Comparison of ENCODE assay signal across 11 mouse cellular contexts in the genomic region with DNA sequence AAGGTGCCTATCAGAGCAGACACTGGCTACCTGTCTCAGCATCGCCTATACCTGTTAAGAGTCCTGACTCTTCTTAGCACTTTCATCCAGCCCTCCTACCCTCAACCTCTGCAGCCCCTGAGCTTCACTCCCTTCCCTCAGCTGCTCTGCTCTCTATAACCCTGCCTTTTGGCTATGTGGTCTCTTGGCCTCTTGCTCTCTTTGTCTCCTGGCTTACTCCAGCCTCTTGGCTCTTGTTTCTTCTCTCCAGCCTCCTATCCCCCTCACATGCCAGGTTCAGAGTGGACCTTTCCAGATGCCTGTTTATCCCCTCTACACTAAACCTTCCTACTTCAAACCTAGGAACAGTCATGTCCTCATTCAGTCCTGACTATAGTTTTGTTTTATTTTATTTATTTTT. TPM values are rescaled to one million over a fixed set of nuclear protein-coding genes. Genes with fewer than 3 reads are reported as not detected.
DNase-seq lines count a peak whose midpoint lies in the region; ATAC-seq and TF ChIP-seq lines count a peak whose summit lies in the region.
"Had no signal": no experiment of that assay in that cellular context is flagged by ENCODE, and none has a peak within 500 bp of the region (broad histone marks: within the 10 kb centered on the region; RNA-seq: fewer than 3 reads in every experiment).

No protein-coding gene starts in this region.

- no peaks in the 10 kb centered on the region for H3K27me3 ChIP-seq in heart, embryonic 15.5 days
- H3K27me3 ChIP-seq in CH12.LX (replicated peaks) (peaks cover 10% of the 10 kb centered on the region), G1E (ENCODE audit: insufficient read depth, low read length) (no peaks in the 10 kb centered on the region)
- peaks cover 5% of the 10 kb centered on the region; the same call in 1 of the 2 replicates for H3K27me3 ChIP-seq in liver, embryonic 13.5 days

- H3K9ac ChIP-seq in heart, embryonic 15.5 days, result peak overlapping the region; percentile 23; the same call in 1 of the 2 replicates
- no peak overlapping the region for H3K9ac ChIP-seq in CH12.LX (ENCODE audit: insufficient read depth, low read depth)
- peak overlapping the region; percentile 12; the same call in 1 of the 2 replicates for H3K9ac ChIP-seq in liver, embryonic 13.5 days

- peaks cover 38% of the 10 kb centered on the region for H3K4me1 ChIP-seq in heart, embryonic 15.5 days (replicated peaks)
- H3K4me1 ChIP-seq in CH12.LX (ENCODE audit: control insufficient read depth in 1 of 2, insufficient read depth in 2 of 2), result peaks cover 6 to 49% of the 10 kb centered on the region in 2 experiments; a peak in 3 of 4 replicates
- peaks cover 46% of the 10 kb centered on the region for H3K4me1 ChIP-seq in G1E (ENCODE audit: insufficient read depth, low read depth, low read length)
- peaks cover 50% of the 10 kb centered on the region for H3K4me1 ChIP-seq in liver, embryonic 13.5 days (replicated peaks)

- in situ Hi-C loops in CH12.LX (cut with MboI; ENCODE audit: low pct_ligation_motif_present, low pct_unique_long_range_greater_than_20kb, low sequenced_read_pairs), result no loop called here

- no peak for TF ChIP-seq POLR2A in CH12.LX (IDR thresholded peaks at IDR 0.05; ENCODE audit: low read depth, low read length)

- peak overlapping the region; percentile 6 for H3K4me3 ChIP-seq in heart, embryonic 15.5 days
- H3K4me3 ChIP-seq in CH12.LX (replicated peaks in 1 of 3; ENCODE audit: low read depth in 2 of 3, low read length in 2 of 3, poor library complexity in 1 of 3) (no peak overlapping the region), G1E (ENCODE audit: low read depth, low read length) (peak overlapping the region; percentile 49; the same call in 1 of the 2 replicates)
- H3K4me3 ChIP-seq in liver, embryonic 13.5 days (replicated peaks), result 0 out of 2 replicates have a peak overlapping the region, but pooled peaks have one; percentile 99

- peak overlapping the region; percentile 1; the same call in 1 of the 2 replicates for H3K27ac ChIP-seq in heart, embryonic 15.5 days
- no peak overlapping the region for H3K27ac ChIP-seq in CH12.LX (ENCODE audit: insufficient read depth, low read depth)
- peak overlapping the region; percentile 27 for H3K27ac ChIP-seq in liver, embryonic 13.5 days

- ATAC-seq in heart, embryonic 15.5 days (replicated peaks; ENCODE audit: insufficient number of reproducible peaks, insufficient read depth, low FRiP score, low read depth), result no peak
- ATAC-seq in G1E (ENCODE audit: extremely low read depth, insufficient number of reproducible peaks, low FRiP score, poor library complexity, severe bottlenecking), result no peak
- ATAC-seq in liver, embryonic 13.5 days (ENCODE audit: low read depth), result no peak

- H3K9me3 ChIP-seq in heart, embryonic 15.5 days (replicated peaks), result no peaks in the 10 kb centered on the region
- H3K9me3 ChIP-seq in CH12.LX (replicated peaks; ENCODE audit: low read length) (no peaks in the 10 kb centered on the region), G1E (replicated peaks) (no peaks in the 10 kb centered on the region)
- no peaks in the 10 kb centered on the region for H3K9me3 ChIP-seq in liver, embryonic 13.5 days (replicated peaks)

- peak overlapping the region; percentile 79 for H3K4me2 ChIP-seq in heart, embryonic 15.5 days
- H3K4me2 ChIP-seq in CH12.LX (ENCODE audit: insufficient read depth, low read depth, poor library complexity, severe bottlenecking), result no peak overlapping the region
- H3K4me2 ChIP-seq in liver, embryonic 13.5 days, result peak overlapping the region; percentile 36

- TF ChIP-seq CTCF in CH12.LX (conservative IDR thresholded peaks at IDR 0.05 in 1 of 2, IDR thresholded peaks at IDR 0.05 in 1 of 2; ENCODE audit: low read depth in 2 of 2, low read length in 2 of 2) (no peak), G1E (IDR thresholded peaks at IDR 0.05; ENCODE audit: low read depth, low read length) (no peak)

- H3K79me2 ChIP-seq in CH12.LX (replicated peaks; ENCODE audit: control insufficient read depth, extremely low read depth, insufficient read depth, poor library complexity, severe bottlenecking), result peaks cover 69% of the 10 kb centered on the region

- DNase-seq in heart, adult 18-20 months, result no peak
- DNase-seq in CH12.LX (ENCODE audit: extremely low read depth), result no peak
- no peak for DNase-seq in G1E (ENCODE audit: low spot score)
- no peak for DNase-seq in liver, embryonic 13.5 days
- no peak for DNase-seq in frontal cortex, postnatal 14 days (ENCODE audit: low spot score in 2 of 2)
- DNase-seq in natural killer cell, adult 2 months (ENCODE audit: low spot score in 2 of 2), result no peak
- DNase-seq: cerebellum, adult 11 months; kidney, postnatal 36 days; lung, postnatal 36 days; thymus, postnatal 36 days had no signal

- dilution Hi-C loops in CH12.LX (cut with MboI; ENCODE audit: extremely low pct_ligation_motif_present, extremely low pct_unique_long_range_greater_than_20kb, low sequenced_read_pairs), result no loop called here

- WGBS in heart, embryonic 15.5 days, result 82% methylated on average over 1 of the region's 1 CpGs
- WGBS in liver, embryonic 13.5 days (ENCODE audit: insufficient replicate concordance), result 83% methylated on average over 1 of the region's 1 CpGs

- 0 out of 2 replicates have a peak, but pooled peaks cover 6% of the 10 kb centered on the region for H3K36me3 ChIP-seq in heart, embryonic 15.5 days
- H3K36me3 ChIP-seq in CH12.LX (replicated peaks in 1 of 2; ENCODE audit: control insufficient read depth in 1 of 2, insufficient read depth in 1 of 2, low read length in 1 of 2), result peaks cover 7 to 39% of the 10 kb centered on the region in 2 experiments
- peaks cover 40% of the 10 kb centered on the region for H3K36me3 ChIP-seq in G1E (replicated peaks)
- H3K36me3 ChIP-seq in liver, embryonic 13.5 days, result peaks cover 18% of the 10 kb centered on the region

- no peak for TF ChIP-seq RAD21 in CH12.LX (IDR thresholded peaks at IDR 0.05; ENCODE audit: low read depth, low read length)

- TF ChIP-seq EP300 in CH12.LX (IDR thresholded peaks at IDR 0.05; ENCODE audit: low read length), result no peak

TF ChIP-seq in CH12.LX, 34 proteins besides CTCF, POLR2A, EP300 and RAD21:
- no peak for TF ChIP-seq ZC3H11A (IDR thresholded peaks at IDR 0.05; ENCODE audit: low read depth, low read length)
- 0 out of 2 replicates have a peak, but pooled peaks have one; percentile 8 for TF ChIP-seq SIN3A (IDR thresholded peaks at IDR 0.05; ENCODE audit: low read length)

RNA-seq across cellular contexts. Expression of gene 1810049J17Rik, which starts 2.6 kb away (rescaled TPM):
- 0.71 TPM in 1 of 2 replicates, not detected in the other for polyA plus RNA-seq in heart, embryonic 15.5 days (2015; fragmentation: Nextera tagmentation; extraction: Ambion mirVana)
- total RNA-seq in heart, adult 18-20 months (2021), result 1 to 10 TPM; 1.1 to 1.2 TPM
- total RNA-seq in CH12.LX (2012; rRNA removed) (17.6 and 21.5 TPM in 2 replicates), CH12.LX (2014; rRNA removed) (not detected in 2 replicates), G1E (2014; fragmentation: Nextera tagmentation) (not detected in 2 replicates), G1E (2017) (0.38 TPM in 1 of 2 replicates, not detected in the other)
- polyA plus RNA-seq in CH12.LX (2012; ENCODE audit: insufficient read length, low read depth) (0.74 TPM in 1 of 2 replicates, not detected in the other), G1E (2012) (0.36 and 0.52 TPM in 2 replicates)
- 0.29 and 1.7 TPM in 2 replicates for polyA plus RNA-seq in liver, embryonic 13.5 days (2015; fragmentation: Nextera tagmentation; extraction: Ambion mirVana)

RNA-seq across cellular contexts. Expression of gene Golph3, which starts 3.1 kb away (rescaled TPM):
- 62.7 and 69.4 TPM in 2 replicates for polyA plus RNA-seq in heart, embryonic 15.5 days (2015; fragmentation: Nextera tagmentation; extraction: Ambion mirVana)
- total RNA-seq in heart, adult 18-20 months (2021), result 10 to 100 TPM; 82.6 to 93.4 TPM
- total RNA-seq in CH12.LX (2012; rRNA removed), result 67.2 and 75.2 TPM in 2 replicates
- total RNA-seq in CH12.LX (2014; rRNA removed), result 208 and 214 TPM in 2 replicates
- polyA plus RNA-seq in CH12.LX (2012; ENCODE audit: insufficient read length, low read depth), result 90.7 and 97.2 TPM in 2 replicates
- 411 and 482 TPM in 2 replicates for total RNA-seq in G1E (2014; fragmentation: Nextera tagmentation)
- 299 and 319 TPM in 2 replicates for total RNA-seq in G1E (2017)
- 739 and 1,035 TPM in 2 replicates for polyA plus RNA-seq in G1E (2012)
- polyA plus RNA-seq in liver, embryonic 13.5 days (2015; fragmentation: Nextera tagmentation; extraction: Ambion mirVana), result 51.6 and 66.2 TPM in 2 replicates

Comparison
In these comparisons a context has a peak if more than half of its experiments do, and no peak if none do; other contexts are left out.
1. H3K4me3 ChIP-seq: peak in heart, embryonic 15.5 days (single experiment), G1E (single experiment) and liver, embryonic 13.5 days (single experiment); none in CH12.LX (0 of 3).